Mouse (Mus musculus): ENCODE measurements at regions not wholly inside any gene's neighbourhood (a gene's known extent, or its start where the extent isn't known, plus 50 kb on each side); places are given as distances from the start of the nearest gene placed in this dataset. TPM values are rescaled to one million over a fixed set of nuclear protein-coding genes. Genes with fewer than 3 reads are reported as not detected.

- no peak for TF ChIP-seq EP300 (IDR thresholded peaks at IDR 0.05; ENCODE audit: low read depth)
- TF ChIP-seq CTCF (IDR thresholded peaks at IDR 0.05; ENCODE audit: low read depth) = no peak
- H3K4me3 ChIP-seq (ENCODE audit: low read depth, low read length) = no peak overlapping the region
- no peaks in the 10 kb centered on the region for H3K27me3 ChIP-seq (ENCODE audit: control insufficient read depth, insufficient read depth, low read length)
- H3K9me3 ChIP-seq (replicated peaks; ENCODE audit: control insufficient read depth, low read length) = no peaks in the 10 kb centered on the region
- no peak overlapping the region for H3K9ac ChIP-seq (replicated peaks; ENCODE audit: low read depth, low read length)
- WGBS = 56% methylated on average over 10 of the region's 10 CpGs
- no peak overlapping the region for H3K4me2 ChIP-seq (ENCODE audit: low read depth, low read length)
- H3K4me1 ChIP-seq (ENCODE audit: control insufficient read depth, insufficient read depth) = no peaks in the 10 kb centered on the region
- ATAC-seq (ENCODE audit: insufficient read depth, low read depth) (no peak), DNase-seq (ENCODE audit: low spot score) (no peak)
- no peaks in the 10 kb centered on the region for H3K36me3 ChIP-seq (replicated peaks; ENCODE audit: control insufficient read depth, insufficient read depth, low read length)
- no peak overlapping the region for H3K27ac ChIP-seq (ENCODE audit: low read depth)
Measured at GRCm38 (mm10) chr13:70902727-70903126, 61.1 kb upstream of the Adamts16 start.

- Histone ChIP-seq H3K9ac (replicated peaks; ENCODE audit: low read depth, low read length) (no peak overlapping the region), H3K4me3 (ENCODE audit: low read depth, low read length) (no peak overlapping the region), H3K4me1 (ENCODE audit: control insufficient read depth, insufficient read depth) (0 out of 2 replicates have a peak, but pooled peaks cover 4% of the 10 kb centered on the region), H3K27me3 (ENCODE audit: control insufficient read depth, insufficient read depth, low read length) (no peaks in the 10 kb centered on the region), H3K9me3 (replicated peaks; ENCODE audit: control insufficient read depth, low read length) (no peaks in the 10 kb centered on the region), H3K27ac (ENCODE audit: low read depth) (no peak overlapping the region), H3K4me2 (ENCODE audit: low read depth, low read length) (no peak overlapping the region), H3K36me3 (replicated peaks; ENCODE audit: control insufficient read depth, insufficient read depth, low read length) (no peaks in the 10 kb centered on the region)
- DNase-seq (ENCODE audit: low spot score) (no peak), ATAC-seq (ENCODE audit: insufficient read depth, low read depth) (no peak)
- 54% methylated on average over 5 of the region's 5 CpGs for WGBS
- no peak for TF ChIP-seq CTCF (IDR thresholded peaks at IDR 0.05; ENCODE audit: low read depth)
- no peak for TF ChIP-seq EP300 (IDR thresholded peaks at IDR 0.05; ENCODE audit: low read depth)
Measured at GRCm38 (mm10) chr13:70891634-70892033, 50.0 kb upstream of the Adamts16 start.

Small RNAs in the stretch of these regions (microRNA-seq; reads per million reads assigned to microRNA genes)
- not detected for gene Mir466f-4
